Mouse (Mus musculus) limb, embryonic 14.5 days (tissue): Measurements from ENCODE around the gene Rimbp3. TPM values are rescaled to one million over a fixed set of nuclear protein-coding genes. Genes with fewer than 3 reads are reported as not detected.

Source experiments
- ATAC-seq: fragments of 200-750 bp; cut with Nextera tagmentation; 2 replicates; pipeline ENCODE4 v1.8.0; 2017; ENCODE audit warnings: low read depth, moderate number of reproducible peaks, moderate TSS enrichment; ENCODE audit not compliant: low FRiP score
- DNase-seq: peaks from one replicate; pipeline ENCODE4 v3.0.0-alpha.2; 2015; ENCODE audit warnings: low spot score
- H3K27ac ChIP-seq: fragments of 300-500 bp; sonication (generic); replicated peaks from 2 replicates; pipeline ENCODE4 v1.5.1; 2014; ENCODE audit warnings: low read depth, mild to moderate bottlenecking, low read length, moderate library complexity, mixed read lengths
- H3K27me3 ChIP-seq: fragments of 300-500 bp; sonication (generic); 2 replicates; pipeline ENCODE4 v1.6.1; 2014; ENCODE audit warnings: low read length, mixed read lengths; ENCODE audit not compliant: control insufficient read depth, insufficient read depth
- H3K36me3 ChIP-seq: fragments of 300-500 bp; sonication (generic); 2 replicates; pipeline ENCODE4 v1.6.1; 2014; ENCODE audit warnings: mild to moderate bottlenecking, low read length, moderate library complexity, mixed read lengths; ENCODE audit not compliant: control insufficient read depth, insufficient read depth
- H3K4me1 ChIP-seq: fragments of 300-500 bp; sonication (generic); 2 replicates; pipeline ENCODE4 v1.6.1; 2014; ENCODE audit warnings: antibody characterized with exemption, low read length, mixed read lengths; ENCODE audit not compliant: control insufficient read depth, insufficient read depth
- H3K4me2 ChIP-seq: fragments of 300-500 bp; sonication (generic); replicated peaks from 2 replicates; pipeline ENCODE4 v1.6.1; 2014; ENCODE audit warnings: low read depth, mild to moderate bottlenecking, low read length, moderate library complexity; ENCODE audit not compliant: severe bottlenecking
- H3K4me3 ChIP-seq: fragments of 300-500 bp; sonication (generic); replicated peaks from 2 replicates; pipeline ENCODE4 v1.5.1; 2014; ENCODE audit warnings: low read length
- H3K9ac ChIP-seq: fragments of 300-500 bp; sonication (generic); 2 replicates; pipeline ENCODE4 v1.6.1; 2014; ENCODE audit warnings: mild to moderate bottlenecking, low read depth, low read length, moderate library complexity; ENCODE audit not compliant: severe bottlenecking
- H3K9me3 ChIP-seq: fragments of 300-500 bp; sonication (generic); 2 replicates; pipeline ENCODE4 v1.6.1; 2016; ENCODE audit warnings: low read length; ENCODE audit not compliant: control insufficient read depth
- POLR2A ChIP-seq: fragments of 200-500 bp; IDR thresholded peaks from 2 replicates; pipeline ENCODE4 v1.8.0; 2012; ENCODE audit warnings: inconsistent platforms, mild to moderate bottlenecking, moderate library complexity, borderline replicate concordance; ENCODE audit not compliant: insufficient read depth, insufficient read length; ENCODE audit errors: extremely low read depth
- WGBS: fragments of 180-500 bp; shearing (Covaris S2); extraction: QIAGEN DNeasy Blood & Tissue Kit; methylation state at CpG from one replicate; pipeline ENCODE4 v1.1.7; 2014; 5-methylcytosine and 5-hydroxymethylcytosine counted together
- polyA plus RNA-seq, 2 experiments: library from polyadenylated mRNA; depleted of rRNA in 1 of 2; stranded (reverse) in 1 of 2; unstranded in 1 of 2; fragments of >200 nt; fragmentation: Nextera tagmentation in 1 of 2; extraction: Ambion mirVana in 1 of 2; gene quantifications; 2 replicates each; pipeline versions ENCODE4 v1.2.1 to v1.2.3; 2012 to 2014

The Rimbp3 gene
- polyA plus RNA-seq, 2 experiments = 0.21 to 0.26 TPM

DNA sequence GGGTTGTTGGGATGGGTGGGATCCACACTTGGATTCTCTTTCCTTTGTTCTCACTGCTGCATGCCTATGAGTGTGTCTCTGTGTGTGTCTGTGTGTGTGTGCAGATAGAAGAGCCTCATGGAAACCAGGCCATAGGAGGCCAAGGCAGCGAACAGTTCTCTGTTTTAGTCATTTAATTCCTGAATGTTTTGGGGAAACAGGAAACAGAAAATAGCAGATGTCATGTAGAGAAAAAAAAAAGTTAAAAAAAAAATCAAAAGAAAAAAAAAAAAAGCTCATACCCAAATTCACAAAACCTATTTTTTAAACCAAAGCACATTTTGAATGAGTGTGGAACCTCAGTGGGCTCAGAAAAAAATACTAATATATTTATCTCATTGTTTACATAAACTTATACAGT lies 52.9 kb downstream of the Rimbp3 start:
- Histone ChIP-seq H3K9me3 (no peaks in the 10 kb centered on the region), H3K4me2 (no peak overlapping the region), H3K4me1 (no peaks in the 10 kb centered on the region), H3K27me3 (no peaks in the 10 kb centered on the region), H3K36me3 (peaks cover 32% of the 10 kb centered on the region), H3K9ac (no peak overlapping the region), H3K27ac (no peak overlapping the region), H3K4me3 (no peak overlapping the region)
- no peak for TF ChIP-seq POLR2A
- ATAC-seq (no peak), DNase-seq (no peak)
- 77% methylated on average over 1 of the region's 1 CpGs for WGBS

Other genes with a start within 250 kb of the Rimbp3 start
- 126 and 135 TPM in 2 replicates for gene Mapk1, start 225.2 kb upstream of the Rimbp3 start, polyA plus RNA-seq (2012; rRNA removed)
- gene Mapk1, start 225.2 kb upstream of the Rimbp3 start, polyA plus RNA-seq (2014; fragmentation: Nextera tagmentation; extraction: Ambion mirVana) = 186 and 188 TPM in 2 replicates
- gene Ypel1, start 138.9 kb upstream of the Rimbp3 start, polyA plus RNA-seq (2012; rRNA removed) = 20.3 and 20.7 TPM in 2 replicates
- gene Ypel1, start 138.9 kb upstream of the Rimbp3 start, polyA plus RNA-seq (2014; fragmentation: Nextera tagmentation; extraction: Ambion mirVana) = 36.9 and 42.9 TPM in 2 replicates
- gene Ppil2, start 97.3 kb upstream of the Rimbp3 start, polyA plus RNA-seq (2012; rRNA removed) = 126 and 131 TPM in 2 replicates
- gene Ppil2, start 97.3 kb upstream of the Rimbp3 start, polyA plus RNA-seq (2014; fragmentation: Nextera tagmentation; extraction: Ambion mirVana) = 116 and 133 TPM in 2 replicates
- 52.6 and 70.6 TPM in 2 replicates for gene 2610318N02Rik, start 83.4 kb upstream of the Rimbp3 start, polyA plus RNA-seq (2012; rRNA removed)
- 26.3 and 26.4 TPM in 2 replicates for gene 2610318N02Rik, start 83.4 kb upstream of the Rimbp3 start, polyA plus RNA-seq (2014; fragmentation: Nextera tagmentation; extraction: Ambion mirVana)
- gene Sdf2l1, start 76.2 kb upstream of the Rimbp3 start, polyA plus RNA-seq (2012; rRNA removed) = 34.8 and 35.8 TPM in 2 replicates
- gene Sdf2l1, start 76.2 kb upstream of the Rimbp3 start, polyA plus RNA-seq (2014; fragmentation: Nextera tagmentation; extraction: Ambion mirVana) = 32.2 and 38.8 TPM in 2 replicates
- 14.1 and 15.5 TPM in 2 replicates for gene Ydjc, start 64.0 kb upstream of the Rimbp3 start, polyA plus RNA-seq (2012; rRNA removed)
- 9.0 and 11.8 TPM in 2 replicates for gene Ydjc, start 64.0 kb upstream of the Rimbp3 start, polyA plus RNA-seq (2014; fragmentation: Nextera tagmentation; extraction: Ambion mirVana)
- 2.7 and 3.5 TPM in 2 replicates for gene Ccdc116, start 61.4 kb upstream of the Rimbp3 start, polyA plus RNA-seq (2012; rRNA removed)
- gene Ccdc116, start 61.4 kb upstream of the Rimbp3 start, polyA plus RNA-seq (2014; fragmentation: Nextera tagmentation; extraction: Ambion mirVana) = 0.54 and 0.94 TPM in 2 replicates
- gene Ube2l3, start 6.0 kb upstream of the Rimbp3 start, polyA plus RNA-seq (2012; rRNA removed) = 91.1 and 124 TPM in 2 replicates
- 304 and 323 TPM in 2 replicates for gene Ube2l3, start 6.0 kb upstream of the Rimbp3 start, polyA plus RNA-seq (2014; fragmentation: Nextera tagmentation; extraction: Ambion mirVana)
- 7.8 and 9.1 TPM in 2 replicates for gene Hic2, start 25.0 kb downstream of the Rimbp3 start, polyA plus RNA-seq (2012; rRNA removed)
- gene Hic2, start 25.0 kb downstream of the Rimbp3 start, polyA plus RNA-seq (2014; fragmentation: Nextera tagmentation; extraction: Ambion mirVana) = 4.6 and 4.9 TPM in 2 replicates
- gene Tmem191c, start 67.5 kb downstream of the Rimbp3 start, polyA plus RNA-seq (2012; rRNA removed) = 23.8 and 28.2 TPM in 2 replicates
- gene Tmem191c, start 67.5 kb downstream of the Rimbp3 start, polyA plus RNA-seq (2014; fragmentation: Nextera tagmentation; extraction: Ambion mirVana) = 7.5 and 8.2 TPM in 2 replicates
- 0.43 and 0.51 TPM in 2 replicates for gene Serpind1, start 122.8 kb downstream of the Rimbp3 start, polyA plus RNA-seq (2012; rRNA removed)
- 0.44 and 0.77 TPM in 2 replicates for gene Serpind1, start 122.8 kb downstream of the Rimbp3 start, polyA plus RNA-seq (2014; fragmentation: Nextera tagmentation; extraction: Ambion mirVana)
- 9.0 and 9.7 TPM in 2 replicates for gene Snap29, start 197.4 kb downstream of the Rimbp3 start, polyA plus RNA-seq (2012; rRNA removed)
- gene Snap29, start 197.4 kb downstream of the Rimbp3 start, polyA plus RNA-seq (2014; fragmentation: Nextera tagmentation; extraction: Ambion mirVana) = 6.6 and 7.8 TPM in 2 replicates
- gene Pi4ka, start 197.7 kb downstream of the Rimbp3 start, polyA plus RNA-seq (2012; rRNA removed) = 62.3 and 74.3 TPM in 2 replicates
- gene Pi4ka, start 197.7 kb downstream of the Rimbp3 start, polyA plus RNA-seq (2014; fragmentation: Nextera tagmentation; extraction: Ambion mirVana) = 36.5 and 37.5 TPM in 2 replicates
- 36.6 and 65.3 TPM in 2 replicates for gene Crkl, start 243.4 kb downstream of the Rimbp3 start, polyA plus RNA-seq (2012; rRNA removed)
- 62.9 and 70.7 TPM in 2 replicates for gene Crkl, start 243.4 kb downstream of the Rimbp3 start, polyA plus RNA-seq (2014; fragmentation: Nextera tagmentation; extraction: Ambion mirVana)